Mouse (Mus musculus): ENCODE data around the gene Snx10. TPM values are rescaled to one million over a fixed set of nuclear protein-coding genes. Genes with fewer than 3 reads are reported as not detected.

Snx10 gene
- total RNA-seq, 4 experiments from 2014 or later = 11.5 to 17.2 (median 14.1) TPM

DNA sequence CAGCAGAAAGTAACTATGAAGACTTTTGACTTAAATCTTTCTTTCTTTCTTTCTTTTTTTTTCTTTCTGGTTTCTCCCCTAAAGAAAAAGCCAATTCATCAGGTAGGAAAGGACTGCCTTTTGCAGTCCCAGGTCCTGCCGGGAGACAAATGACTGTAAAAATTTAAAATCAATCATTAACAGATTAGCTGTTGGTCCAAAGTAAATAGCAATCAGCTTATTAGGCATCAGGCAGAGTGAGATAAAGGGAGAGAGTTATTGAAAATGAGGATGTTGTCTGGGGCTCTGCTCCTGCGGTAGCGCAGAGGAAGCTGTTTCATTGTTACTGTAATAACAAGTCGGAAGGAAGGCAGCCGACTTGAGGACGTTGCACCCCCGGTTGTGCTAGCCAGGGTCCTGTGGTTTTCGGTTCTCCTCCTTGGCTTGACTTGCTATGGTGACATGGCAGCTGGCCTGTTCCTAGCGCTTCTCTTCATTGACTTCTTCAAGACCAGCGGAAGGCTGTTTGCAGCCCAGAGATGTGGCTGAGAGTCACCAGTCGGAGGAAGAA, 112.4 kb downstream of the Snx10 start:
- DNase-seq (ENCODE audit: low spot score) = no peak

Small RNAs within 50 kb of the gene (microRNA-seq; reads per million reads assigned to microRNA genes)
- not detected for gene Gm22914

Other genes with a start within 250 kb of the Snx10 start
- gene Nfe2l3, start 91.2 kb upstream of the Snx10 start, total RNA-seq (2022) = under 1 TPM in 2 of 4 experiments, not detected in 2; 0.28 to 0.35 TPM
- 100 to 1,000 TPM; 367 to 444 (median 409) TPM for gene Hnrnpa2b1, start 54.0 kb upstream of the Snx10 start, total RNA-seq (2022)
- gene Cbx3, start 53.5 kb upstream of the Snx10 start, total RNA-seq (2022) = 10 to 100 TPM; 54.1 to 62.0 (median 59.1) TPM

Data from heart, adult 8-10 months (tissue).